ENCODE assay signal across 15 mouse cellular contexts in genomic region chr6:6207395-6207794, GRCm38 (mm10). TPM values are rescaled to one million over a fixed set of nuclear protein-coding genes. Genes with fewer than 3 reads are reported as not detected.
DNase-seq lines count a peak whose midpoint lies in the region; ATAC-seq and TF ChIP-seq lines count a peak whose summit lies in the region.
"Had no signal": no experiment of that assay in that cellular context is flagged by ENCODE, and none has a peak within 500 bp of the region (broad histone marks: within the 10 kb centered on the region; RNA-seq: fewer than 3 reads in every experiment).

No protein-coding gene starts in this region.

- H3K36me3 ChIP-seq in lung, postnatal 0 days (ENCODE audit: insufficient read depth, low read length): no peaks in the 10 kb centered on the region
- no peaks in the 10 kb centered on the region for H3K36me3 ChIP-seq in liver, embryonic 14.5 days (replicated peaks; ENCODE audit: control insufficient read depth, insufficient read depth, low read depth)

- no peaks in the 10 kb centered on the region for H3K4me1 ChIP-seq in lung, postnatal 0 days (ENCODE audit: insufficient read depth, low read depth, low read length)
- H3K4me1 ChIP-seq in liver, embryonic 14.5 days (replicated peaks; ENCODE audit: control insufficient read depth in 2 of 2, insufficient read depth in 2 of 2, low read length in 1 of 2): peaks cover 22 to 46% of the 10 kb centered on the region in 2 experiments

- no peak overlapping the region for H3K27ac ChIP-seq in lung, postnatal 0 days (ENCODE audit: low read length)
- 0 out of 2 replicates have a peak overlapping the region, but pooled peaks have one; percentile 14 for H3K27ac ChIP-seq in liver, embryonic 14.5 days
- H3K27ac ChIP-seq: gastrocnemius, adult 2 months; hindbrain, postnatal 0 days had no signal

- no peak for TF ChIP-seq CTCF in lung, postnatal 0 days (IDR thresholded peaks at IDR 0.05)
- no peak for TF ChIP-seq CTCF in liver, embryonic 14.5 days (IDR thresholded peaks at IDR 0.05; ENCODE audit: low read depth)

- no peaks in the 10 kb centered on the region for H3K9me3 ChIP-seq in lung, postnatal 0 days (ENCODE audit: low read length)
- H3K9me3 ChIP-seq in liver, embryonic 14.5 days (ENCODE audit: control insufficient read depth, low read length): no peaks in the 10 kb centered on the region

- no peak for TF ChIP-seq EP300 in lung, postnatal 0 days (IDR thresholded peaks at IDR 0.05)
- no peak for TF ChIP-seq EP300 in liver, embryonic 14.5 days (IDR thresholded peaks at IDR 0.05; ENCODE audit: low read depth)

- no peak overlapping the region for H3K4me2 ChIP-seq in lung, postnatal 0 days (replicated peaks; ENCODE audit: low read depth, low read length)
- peak overlapping the region; percentile 47; the same call in 1 of the 2 replicates for H3K4me2 ChIP-seq in liver, embryonic 14.5 days (ENCODE audit: low read depth)
- H3K4me2 ChIP-seq: lung, embryonic 14.5 days had no signal

- H3K9ac ChIP-seq in lung, postnatal 0 days (replicated peaks; ENCODE audit: low read depth): no peak overlapping the region
- H3K9ac ChIP-seq in liver, embryonic 14.5 days (replicated peaks): no peak overlapping the region
- H3K9ac ChIP-seq: lung, embryonic 14.5 days had no signal

- peak; percentile 60 for ATAC-seq in lung, postnatal 0 days
- peak; percentile 52; the same call in 1 of the 2 replicates for ATAC-seq in erythroid progenitor cell, adult 5-6 weeks (replicated peaks; ENCODE audit: low FRiP score, poor library complexity, severe bottlenecking)
- ATAC-seq in liver, embryonic 14.5 days (ENCODE audit: insufficient read depth): peak; percentile 87
- ATAC-seq in activated CD4-positive, CD25-positive, alpha-beta regulatory T cell, adult 4 months: no peak
- ATAC-seq: CD4-positive, CD25-positive, alpha-beta regulatory T cell, adult 4 months; forebrain, embryonic 14.5 days; hindbrain, postnatal 0 days had no signal

- no peak overlapping the region for H3K4me3 ChIP-seq in lung, postnatal 0 days (ENCODE audit: low read depth, low read length)
- no peak overlapping the region for H3K4me3 ChIP-seq in liver, embryonic 14.5 days (ENCODE audit: insufficient read depth in 1 of 2, low read depth in 2 of 2, low read length in 2 of 2)
- H3K4me3 ChIP-seq: gastrocnemius, adult 2 months had no signal

- no peaks in the 10 kb centered on the region for H3K27me3 ChIP-seq in lung, postnatal 0 days (replicated peaks; ENCODE audit: insufficient read depth, low read length)
- H3K27me3 ChIP-seq in liver, embryonic 14.5 days (ENCODE audit: control insufficient read depth, insufficient read depth, low read length): no peaks in the 10 kb centered on the region
- H3K27me3 ChIP-seq: megakaryocyte, embryonic 14.5 days had no signal

- 46% methylated on average over 1 of the region's 1 CpGs for WGBS in lung, postnatal 0 days
- 9% methylated on average over 1 of the region's 1 CpGs for WGBS in liver, embryonic 14.5 days (ENCODE audit: insufficient replicate concordance)

- no peak for DNase-seq in lung, postnatal 0 days (ENCODE audit: low spot score)
- DNase-seq in lung, postnatal 10 days: no peak
- peak; percentile 40 to 54 (median 46) for DNase-seq in liver, embryonic 14.5 days (ENCODE audit: low read depth in 3 of 3, low spot score in 3 of 3)
- no peak for DNase-seq in B cell, adult 2 months
- no peak for DNase-seq in cerebellum, adult 18-20 months
- DNase-seq: gastrocnemius, adult 2 months; layer of hippocampus, adult 9-11 months; lung, embryonic 14.5 days; spleen, adult 18-20 months had no signal

RNA-seq across cellular contexts. Expression of gene Slc25a13, which starts 9.6 kb away (rescaled TPM):
- polyA plus RNA-seq in lung, postnatal 0 days (2015; fragmentation: Nextera tagmentation; extraction: Ambion mirVana): 7.1 and 7.7 TPM in 2 replicates
- total RNA-seq in erythroid progenitor cell, adult 5-6 weeks (2015; ENCODE audit: low replicate concordance): 1.4 and 4.2 TPM in 2 replicates
- 0.38 and 1.3 TPM in 2 replicates for total RNA-seq in erythroid progenitor cell, adult 5-6 weeks (2017; ENCODE audit: low replicate concordance)
- 8.4 and 11.6 TPM in 2 replicates for polyA plus RNA-seq in liver, embryonic 14.5 days (2012; rRNA removed)
- polyA plus RNA-seq in liver, embryonic 14.5 days (2014; fragmentation: Nextera tagmentation; extraction: Ambion mirVana): 26.0 and 28.6 TPM in 2 replicates
- 10 to 100 TPM in 1 of 2 experiments, 1 to 10 TPM in 1; 6.4 to 14.0 TPM for polyA plus RNA-seq in activated CD4-positive, CD25-positive, alpha-beta regulatory T cell, adult 4 months (2017; shearing (Covaris generic))

Comparison
In these comparisons a context has a peak if more than half of its experiments do, and no peak if none do; other contexts are left out.
1. DNase-seq: peak in liver, embryonic 14.5 days (3 of 3); none in lung, postnatal 0 days (single experiment), lung, postnatal 10 days (single experiment), B cell, adult 2 months (0 of 2) and cerebellum, adult 18-20 months (0 of 2).